Mouse (Mus musculus) urinary bladder, postnatal 4 days (tissue): ENCODE measurements around the gene Fry.

Experiments used
- DNase-seq, 2 experiments: peaks; one replicate each; pipeline ENCODE4 v3.0.0; 2021 to 2022; ENCODE audit warnings: low spot score in 2 of 2

Gene Fry

DNA sequence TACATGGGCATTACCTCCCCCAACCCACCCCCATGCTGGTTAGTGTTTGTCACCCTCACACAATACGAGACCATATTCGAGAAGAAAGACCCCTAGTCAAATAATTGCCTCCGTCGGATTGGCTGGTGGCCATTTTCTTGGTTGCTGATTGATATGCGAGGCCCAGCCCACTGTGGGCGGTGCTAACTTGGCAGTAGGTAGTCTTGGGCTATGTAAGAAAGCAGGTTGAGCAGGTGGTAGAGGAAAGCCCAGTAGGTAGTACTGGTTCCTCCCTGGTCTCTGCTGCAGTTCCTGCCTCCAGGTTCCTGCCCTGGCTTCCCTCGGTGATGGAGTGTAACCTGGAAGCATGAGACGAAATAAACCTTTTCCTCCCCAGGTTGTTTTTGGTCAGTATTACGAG is 153.7 kb downstream of the Fry start:
- DNase-seq = no peak

DNA sequence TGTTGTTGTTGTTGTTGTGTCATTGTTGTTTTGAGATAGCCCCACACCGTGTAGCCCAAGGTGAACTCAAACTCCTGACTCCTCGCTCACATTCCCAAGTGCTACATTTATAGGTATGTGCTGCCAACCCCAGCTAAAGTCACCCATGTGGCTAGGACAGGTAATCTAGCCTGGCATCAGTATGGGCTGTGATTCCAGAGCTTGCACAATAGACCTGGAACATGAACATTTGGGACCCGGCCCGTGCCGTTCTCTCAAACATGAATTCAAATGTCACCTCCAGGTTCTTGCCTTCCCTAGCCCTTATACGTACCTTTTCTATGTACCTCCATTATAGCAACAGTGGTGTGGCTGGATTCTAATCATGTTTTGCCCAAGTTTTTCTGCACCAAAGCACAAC is 156.9 kb downstream of the Fry start:
- DNase-seq = no peak

- DNase-seq = no peak
Measured at GRCm38 (mm10) chr5:150276611-150277010, 158.2 kb downstream of the Fry start.

GRCm38 (mm10) chr5:150279387-150279786 is 160.9 kb downstream of the Fry start:
- no peak for DNase-seq

DNA sequence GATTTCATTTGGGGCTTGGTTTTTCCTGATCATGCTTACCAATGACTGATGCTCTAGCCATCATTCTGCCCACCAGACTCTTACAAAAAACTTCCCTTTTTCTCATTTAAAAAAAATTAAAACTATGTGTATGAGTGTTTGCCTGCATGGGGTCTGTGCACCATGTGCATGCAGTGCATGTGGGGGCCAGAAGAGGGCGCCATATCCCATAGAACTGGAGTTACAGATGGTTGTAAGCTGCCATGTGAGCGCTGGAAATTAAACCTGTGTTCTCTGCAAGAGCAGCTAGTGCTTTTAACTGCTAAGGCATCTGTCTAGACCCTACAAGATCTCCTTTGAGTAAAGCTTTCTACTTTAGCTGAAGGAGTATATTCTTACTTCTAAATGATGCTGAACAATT is 162.6 kb downstream of the Fry start:
- no peak for DNase-seq

- DNase-seq = no peak
Measured at GRCm38 (mm10) chr5:150282091-150282490, 163.6 kb downstream of the Fry start.

- no peak for DNase-seq
Measured at GRCm38 (mm10) chr5:150287949-150288348, 169.5 kb downstream of the Fry start.

GRCm38 (mm10) chr5:150289611-150290010 is 171.2 kb downstream of the Fry start:
- DNase-seq = no peak

- DNase-seq = no peak
Measured at GRCm38 (mm10) chr5:150290494-150291199, 172.2 kb downstream of the Fry start.

GRCm38 (mm10) chr5:150291216-150291615 is 172.8 kb downstream of the Fry start:
- no peak for DNase-seq

- DNase-seq = no peak
Measured at GRCm38 (mm10) chr5:150292186-150292585, 173.7 kb downstream of the Fry start.

DNA sequence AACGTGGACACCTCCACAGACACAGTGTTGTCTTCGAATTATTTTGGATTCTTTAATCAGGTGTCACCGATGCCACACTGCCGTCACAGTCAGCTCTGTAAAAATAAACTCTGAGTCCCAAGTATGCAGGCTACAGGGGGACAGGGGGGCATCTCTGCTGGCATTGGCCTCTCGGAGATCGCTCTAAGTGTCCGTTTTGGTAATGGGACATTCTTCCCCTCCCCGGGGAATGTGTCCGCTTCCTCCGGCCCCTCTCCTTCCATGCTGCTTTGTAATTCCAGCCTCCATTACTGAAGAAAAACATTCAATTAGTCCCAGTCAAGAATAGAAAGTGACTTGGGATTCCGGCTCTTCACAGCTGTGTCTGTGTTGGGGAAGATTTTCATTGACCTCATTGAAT is 175.9 kb downstream of the Fry start:
- no peak for DNase-seq

DNA sequence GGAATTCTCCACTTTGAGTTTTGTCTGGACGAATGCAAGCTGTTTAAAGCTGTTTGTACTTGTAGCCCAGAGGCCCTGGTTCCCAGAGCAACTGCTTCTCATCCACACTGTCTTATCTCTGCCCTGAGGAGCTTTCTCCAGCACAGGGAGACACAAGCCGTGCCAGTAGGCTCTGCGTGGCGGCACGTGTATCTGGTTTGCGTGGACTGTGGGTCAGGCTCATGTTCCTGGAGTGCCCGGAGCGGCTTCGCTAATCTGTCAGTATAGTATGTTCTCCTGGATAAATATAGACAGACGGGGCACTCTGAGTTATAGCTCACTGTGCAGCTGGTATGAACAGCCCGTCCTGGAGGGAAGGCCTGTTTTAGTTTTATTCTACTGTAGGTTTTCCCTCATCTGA is 176.7 kb downstream of the Fry start:
- peak in 1 of 2 experiments; percentile 40 for DNase-seq

GRCm38 (mm10) chr5:150298969-150299368 is 180.5 kb downstream of the Fry start:
- no peak for DNase-seq

GRCm38 (mm10) chr5:150302123-150302522 is 183.7 kb downstream of the Fry start:
- DNase-seq = no peak

GRCm38 (mm10) chr5:150302996-150303395 is 184.6 kb downstream of the Fry start:
- DNase-seq = no peak

DNA sequence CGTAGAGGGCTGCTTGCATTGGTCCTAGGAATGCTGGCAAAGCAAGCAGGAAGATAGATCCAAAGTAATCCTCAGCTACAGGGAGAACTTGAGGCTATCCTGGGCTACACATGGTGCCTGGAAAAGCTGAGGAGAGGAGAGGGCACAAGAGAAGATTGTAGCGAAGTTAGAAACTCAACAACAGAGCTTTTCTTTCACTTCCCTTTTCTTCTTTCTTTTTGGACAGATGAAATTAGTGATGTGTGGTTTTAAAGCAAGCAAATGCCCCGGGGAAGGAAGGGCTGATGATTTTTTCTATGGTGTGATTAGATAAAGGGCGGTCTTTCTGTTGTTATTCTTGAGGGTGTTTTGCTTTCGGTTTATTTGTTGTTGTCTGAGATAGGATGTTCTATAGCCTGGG is 188.1 kb downstream of the Fry start:
- DNase-seq = no peak

GRCm38 (mm10) chr5:150313229-150313628 is 194.8 kb downstream of the Fry start:
- no peak for DNase-seq

- no peak for DNase-seq
Measured at GRCm38 (mm10) chr5:150314582-150314981, 196.1 kb downstream of the Fry start.

- no peak for DNase-seq
Measured at GRCm38 (mm10) chr5:150325411-150325810, 207.0 kb downstream of the Fry start.

- DNase-seq = no peak
Measured at GRCm38 (mm10) chr5:150328686-150329085, 210.2 kb downstream of the Fry start.

GRCm38 (mm10) chr5:150331821-150332220 is 213.4 kb downstream of the Fry start:
- no peak for DNase-seq

- no peak for DNase-seq
Measured at GRCm38 (mm10) chr5:150332810-150333209, 214.4 kb downstream of the Fry start.

DNA sequence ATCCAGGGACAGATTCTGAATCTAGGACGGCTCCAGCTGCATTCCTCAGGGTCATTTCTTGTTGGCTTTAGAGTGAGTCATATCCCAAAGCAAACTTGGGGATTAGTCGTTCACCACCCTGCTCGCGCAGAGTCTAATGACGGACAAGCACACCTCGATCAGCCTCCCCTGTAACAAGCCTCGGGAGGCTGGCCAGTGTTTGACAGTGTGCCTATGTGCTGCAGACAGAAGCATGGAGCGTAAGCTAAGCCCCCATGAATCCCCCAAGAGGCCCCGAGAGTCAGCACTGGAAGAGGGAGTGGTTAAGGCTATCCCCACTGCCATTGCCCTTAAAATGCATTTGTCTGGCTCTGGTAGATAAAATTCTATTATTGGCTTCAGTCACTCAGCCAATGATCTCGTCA is 214.9 kb downstream of the Fry start:
- DNase-seq = peak in 1 of 2 experiments; percentile 24
